Mouse (Mus musculus): ENCODE results near the gene Syce2. TPM values are rescaled to one million over a fixed set of nuclear protein-coding genes. Genes with fewer than 3 reads are reported as not detected.
A peak's percentile ranks its signal among the peaks of the same experiment; 100 is the strongest.
"Not testable (repeated sequence)": the region's sequence is repeated elsewhere in the genome, so short reads cannot be mapped to it uniquely, and the experiment has no call there.

The Syce2 gene
- polyA plus RNA-seq (2014; fragmentation: Nextera tagmentation; extraction: Ambion mirVana), result 58.0 and 71.5 TPM in 2 replicates

DNA sequence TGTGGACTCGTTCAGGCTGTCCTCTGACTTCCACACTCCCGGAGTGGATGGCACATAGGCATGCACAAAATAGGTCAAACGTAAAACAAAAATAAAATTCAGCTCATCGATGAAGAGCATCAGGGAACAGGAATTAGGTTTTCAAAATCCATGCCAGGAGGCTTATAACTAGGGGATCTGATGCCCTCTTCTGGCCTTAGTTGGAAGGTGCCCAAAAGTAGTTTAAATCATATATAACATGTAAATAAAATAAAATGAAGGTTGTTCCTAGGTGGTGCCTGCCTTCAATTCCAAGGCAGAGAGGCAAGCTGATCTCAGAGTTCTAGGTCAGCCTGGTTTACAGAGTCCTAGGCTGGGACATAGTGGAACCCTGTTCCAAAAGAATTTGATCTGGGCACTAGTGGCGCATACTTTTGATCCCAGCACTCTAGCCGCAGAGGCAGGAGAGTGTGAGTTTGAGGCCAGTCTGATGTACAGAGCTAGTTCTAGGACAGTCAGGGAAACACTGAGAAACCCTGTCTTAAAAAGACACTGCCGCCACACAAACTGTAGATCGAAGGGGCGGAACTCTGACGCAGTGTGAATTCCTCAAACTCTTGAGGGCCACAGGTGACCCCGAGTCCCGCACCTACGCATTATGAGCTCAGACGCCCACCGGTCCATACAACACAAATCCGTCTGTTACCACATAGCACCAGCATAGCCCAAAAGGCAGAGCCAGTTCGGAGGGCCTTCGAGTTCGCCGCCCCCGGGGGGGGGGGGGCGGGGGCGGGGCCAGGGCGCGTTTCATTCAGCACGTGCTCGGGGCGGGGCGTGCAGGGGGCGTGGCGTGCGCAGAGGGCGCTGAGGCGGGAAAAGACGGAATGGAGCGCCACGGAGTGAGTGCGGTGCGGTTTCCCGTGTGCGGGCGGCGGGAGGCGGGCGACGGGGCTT lies at the start of gene Syce2:
TSS of gene Syce2 (plus strand) at position 736 of the 933 bp plus-strand sequence.
- no peaks in the 10 kb centered on the region for H3K27me3 ChIP-seq (replicated peaks; ENCODE audit: control insufficient read depth, insufficient read depth, low read length)
- DNase-seq (ENCODE audit: low spot score) (peak; percentile 66), ATAC-seq (peak; percentile 80)
- peak within 1 kb of the TSS; percentile 90 for H3K4me2 ChIP-seq (ENCODE audit: low read length)
- H3K36me3 ChIP-seq (ENCODE audit: control insufficient read depth, insufficient read depth, low read length), result peaks cover 38% of the 10 kb centered on the region
- H3K9ac ChIP-seq (ENCODE audit: low read length), result peak within 1 kb of the TSS; percentile 59
- no peaks in the 10 kb centered on the region for H3K9me3 ChIP-seq (replicated peaks; ENCODE audit: control insufficient read depth, low read length)
- H3K4me1 ChIP-seq (ENCODE audit: control insufficient read depth, insufficient read depth, low read length), result peaks cover 11% of the 10 kb centered on the region
- 16% methylated on average over 44 of the region's 46 CpGs for WGBS
- no peak within 1 kb of the TSS for H3K27ac ChIP-seq (ENCODE audit: low read depth, low read length)
- H3K4me3 ChIP-seq (ENCODE audit: low read depth, low read length), result peak within 1 kb of the TSS; percentile 38

- ATAC-seq (no peak), DNase-seq (ENCODE audit: low spot score) (no peak)
- no peaks in the 10 kb centered on the region for H3K9me3 ChIP-seq (replicated peaks; ENCODE audit: control insufficient read depth, low read length)
- peak within 1 kb of the TSS; percentile 53 for H3K4me2 ChIP-seq (ENCODE audit: low read length)
- no peak within 1 kb of the TSS for H3K27ac ChIP-seq (ENCODE audit: low read depth, low read length)
- no peaks in the 10 kb centered on the region for H3K36me3 ChIP-seq (ENCODE audit: control insufficient read depth, insufficient read depth, low read length)
- 43% methylated on average over 3 of the region's 3 CpGs for WGBS
- H3K4me1 ChIP-seq (ENCODE audit: control insufficient read depth, insufficient read depth, low read length), result 0 out of 2 replicates have a peak, but pooled peaks cover 3% of the 10 kb centered on the region
- H3K27me3 ChIP-seq (replicated peaks; ENCODE audit: control insufficient read depth, insufficient read depth, low read length), result no peaks in the 10 kb centered on the region
- no peak within 1 kb of the TSS for H3K4me3 ChIP-seq (ENCODE audit: low read depth, low read length)
- H3K9ac ChIP-seq (ENCODE audit: low read length), result no peak within 1 kb of the TSS
Measured at GRCm38 (mm10) chr8:84822723-84823122, 49.2 kb upstream of the Syce2 start, which contains the start of gene Dand5. Dand5 (minus strand) TSS chr8:84822823.

DNA sequence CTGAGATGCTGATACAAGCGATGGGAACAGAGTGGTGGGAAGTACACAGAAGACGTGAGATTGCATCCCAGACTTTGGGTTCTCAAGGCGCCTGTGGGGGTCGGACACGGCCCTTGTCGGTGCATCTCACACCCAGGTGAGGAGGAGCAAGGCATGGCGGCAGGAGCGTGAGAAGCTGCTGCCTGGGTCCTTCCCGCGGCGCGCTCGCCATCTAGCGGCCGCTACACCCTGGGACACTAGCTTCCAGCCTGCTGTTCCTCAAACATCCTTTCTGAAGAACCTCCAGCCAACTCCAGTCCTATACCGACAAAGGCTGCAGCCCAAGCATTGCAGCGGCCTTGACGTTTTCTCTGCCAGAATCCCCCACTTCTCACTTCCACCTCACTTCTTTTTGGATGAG lies 48.3 kb upstream of the Syce2 start:
- no peaks in the 10 kb centered on the region for H3K9me3 ChIP-seq (replicated peaks; ENCODE audit: control insufficient read depth, low read length)
- no peak overlapping the region for H3K27ac ChIP-seq (ENCODE audit: low read depth, low read length)
- under 1% methylated on average over 15 of the region's 18 CpGs for WGBS
- DNase-seq (ENCODE audit: low spot score), result peak; percentile 89
- no peaks in the 10 kb centered on the region for H3K27me3 ChIP-seq (replicated peaks; ENCODE audit: control insufficient read depth, insufficient read depth, low read length)
- no peak overlapping the region for H3K9ac ChIP-seq (ENCODE audit: low read length)
- H3K36me3 ChIP-seq (ENCODE audit: control insufficient read depth, insufficient read depth, low read length), result no peaks in the 10 kb centered on the region
- ATAC-seq, result peak; percentile 88
- H3K4me1 ChIP-seq (ENCODE audit: control insufficient read depth, insufficient read depth, low read length), result 0 out of 2 replicates have a peak, but pooled peaks cover 3% of the 10 kb centered on the region
- peak overlapping the region; percentile 53 for H3K4me2 ChIP-seq (ENCODE audit: low read length)
- H3K4me3 ChIP-seq (ENCODE audit: low read depth, low read length), result no peak overlapping the region

DNA sequence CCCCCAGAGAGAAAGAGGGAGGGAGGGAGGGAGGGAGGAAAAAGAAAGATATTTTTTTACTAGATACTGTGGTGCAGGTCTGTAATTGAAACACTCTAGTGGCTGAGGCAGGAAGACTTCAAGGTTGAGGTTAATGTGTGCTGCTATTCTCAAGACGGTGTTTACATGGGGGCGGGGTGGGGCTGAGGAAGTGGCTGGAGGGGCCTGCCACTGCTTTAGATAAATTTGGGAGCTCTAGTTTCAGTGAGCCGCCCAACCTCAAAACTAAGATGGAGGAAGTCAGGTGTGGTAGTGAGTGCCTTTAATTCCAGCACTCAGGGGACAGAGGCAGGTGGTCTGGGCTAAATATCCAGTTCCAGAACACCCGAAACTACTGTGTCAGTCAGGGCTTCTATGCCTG lies 46.3 kb upstream of the Syce2 start:
- H3K4me1 ChIP-seq (ENCODE audit: control insufficient read depth, insufficient read depth, low read length), result 0 out of 2 replicates have a peak, but pooled peaks cover 3% of the 10 kb centered on the region
- H3K9ac ChIP-seq (ENCODE audit: low read length), result no peak overlapping the region
- no peaks in the 10 kb centered on the region for H3K36me3 ChIP-seq (ENCODE audit: control insufficient read depth, insufficient read depth, low read length)
- WGBS, result 86% methylated on average over 4 of the region's 4 CpGs
- no peak for DNase-seq (ENCODE audit: low spot score)
- H3K4me3 ChIP-seq (ENCODE audit: low read depth, low read length), result no peak overlapping the region
- no peak overlapping the region for H3K27ac ChIP-seq (ENCODE audit: low read depth, low read length)
- no peak overlapping the region for H3K4me2 ChIP-seq (ENCODE audit: low read length)
- no peaks in the 10 kb centered on the region for H3K27me3 ChIP-seq (replicated peaks; ENCODE audit: control insufficient read depth, insufficient read depth, low read length)
- no peaks in the 10 kb centered on the region for H3K9me3 ChIP-seq (replicated peaks; ENCODE audit: control insufficient read depth, low read length)
- ATAC-seq, result no peak

DNA sequence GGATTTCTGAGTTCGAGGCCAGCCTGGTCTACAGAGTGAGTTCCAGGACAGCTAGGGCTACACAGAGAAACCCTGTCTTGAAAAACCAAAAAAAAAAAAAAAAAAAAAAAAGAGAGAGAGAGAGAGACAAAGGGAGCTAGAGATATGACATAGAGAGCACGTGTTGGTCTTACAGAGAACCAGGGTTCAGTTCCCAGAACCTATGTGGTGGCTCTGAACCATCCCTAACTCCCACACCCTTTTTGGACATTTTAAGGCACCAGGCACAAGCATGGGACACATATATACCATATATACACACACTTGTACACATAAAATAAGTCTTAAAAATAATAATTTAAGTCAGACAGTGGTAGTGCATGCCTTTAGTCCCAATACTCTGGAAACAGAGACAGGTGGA lies 45.4 kb upstream of the Syce2 start:
- not testable (repeated sequence) for H3K4me2 ChIP-seq (ENCODE audit: low read length); ATAC-seq; H3K4me1 ChIP-seq (ENCODE audit: control insufficient read depth, insufficient read depth, low read length); H3K9me3 ChIP-seq (replicated peaks; ENCODE audit: control insufficient read depth, low read length); H3K27ac ChIP-seq (ENCODE audit: low read depth, low read length); H3K36me3 ChIP-seq (ENCODE audit: control insufficient read depth, insufficient read depth, low read length); DNase-seq (ENCODE audit: low spot score); H3K9ac ChIP-seq (ENCODE audit: low read length); H3K4me3 ChIP-seq (ENCODE audit: low read depth, low read length); H3K27me3 ChIP-seq (replicated peaks; ENCODE audit: control insufficient read depth, insufficient read depth, low read length)
- WGBS, result 88% methylated on average over 2 of the region's 2 CpGs

DNA sequence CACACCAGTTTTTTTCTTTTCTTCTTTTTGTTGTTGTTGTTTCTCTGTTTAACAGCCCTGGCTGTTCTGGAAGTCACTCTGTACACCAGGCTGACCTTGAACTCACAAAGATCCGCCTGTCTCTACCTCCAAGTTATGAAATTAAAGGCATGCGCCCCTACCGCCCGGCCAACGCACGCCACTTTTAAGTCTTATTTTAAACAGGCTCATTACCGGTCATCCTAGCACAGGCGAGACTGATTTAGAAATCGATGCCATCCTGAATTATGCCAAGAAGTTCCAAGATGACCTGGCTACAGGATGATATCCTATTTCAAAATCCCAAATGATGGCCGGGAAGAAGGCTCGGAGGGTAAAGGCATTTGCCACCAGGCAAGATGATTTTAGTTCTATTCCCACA lies 40.4 kb upstream of the Syce2 start, which contains the start of gene Gadd45gip1:
TSS of gene Gadd45gip1 (plus strand) at position 33 of the 400 bp plus-strand sequence.
- H3K4me3 ChIP-seq (ENCODE audit: low read depth, low read length), result peak within 1 kb of the TSS; percentile 90
- WGBS, result 90% methylated on average over 11 of the region's 11 CpGs
- peak within 1 kb of the TSS; percentile 95 for H3K27ac ChIP-seq (ENCODE audit: low read depth, low read length)
- no peak for DNase-seq (ENCODE audit: low spot score)
- H3K36me3 ChIP-seq (ENCODE audit: control insufficient read depth, insufficient read depth, low read length), result peaks cover 27% of the 10 kb centered on the region
- H3K9me3 ChIP-seq (replicated peaks; ENCODE audit: control insufficient read depth, low read length), result no peaks in the 10 kb centered on the region
- ATAC-seq, result no peak
- H3K4me2 ChIP-seq (ENCODE audit: low read length), result peak within 1 kb of the TSS; percentile 67
- H3K9ac ChIP-seq (ENCODE audit: low read length), result peak within 1 kb of the TSS; percentile 97
- H3K4me1 ChIP-seq (ENCODE audit: control insufficient read depth, insufficient read depth, low read length), result peaks cover 22% of the 10 kb centered on the region
- H3K27me3 ChIP-seq (replicated peaks; ENCODE audit: control insufficient read depth, insufficient read depth, low read length), result no peaks in the 10 kb centered on the region

- WGBS, result 1% methylated on average over 59 of the region's 59 CpGs
- peak overlapping the region; percentile 95 for H3K27ac ChIP-seq (ENCODE audit: low read depth, low read length)
- H3K9me3 ChIP-seq (replicated peaks; ENCODE audit: control insufficient read depth, low read length), result no peaks in the 10 kb centered on the region
- peaks cover 22% of the 10 kb centered on the region for H3K4me1 ChIP-seq (ENCODE audit: control insufficient read depth, insufficient read depth, low read length)
- peak overlapping the region; percentile 97 for H3K9ac ChIP-seq (ENCODE audit: low read length)
- ATAC-seq (peak; percentile 64), DNase-seq (ENCODE audit: low spot score) (peak; percentile 80)
- H3K4me3 ChIP-seq (ENCODE audit: low read depth, low read length), result peak overlapping the region; percentile 90
- peaks cover 34% of the 10 kb centered on the region for H3K36me3 ChIP-seq (ENCODE audit: control insufficient read depth, insufficient read depth, low read length)
- H3K4me2 ChIP-seq (ENCODE audit: low read length), result peak overlapping the region; percentile 67
- no peaks in the 10 kb centered on the region for H3K27me3 ChIP-seq (replicated peaks; ENCODE audit: control insufficient read depth, insufficient read depth, low read length)
Measured at GRCm38 (mm10) chr8:84832034-84832717, 39.7 kb upstream of the Syce2 start.

DNA sequence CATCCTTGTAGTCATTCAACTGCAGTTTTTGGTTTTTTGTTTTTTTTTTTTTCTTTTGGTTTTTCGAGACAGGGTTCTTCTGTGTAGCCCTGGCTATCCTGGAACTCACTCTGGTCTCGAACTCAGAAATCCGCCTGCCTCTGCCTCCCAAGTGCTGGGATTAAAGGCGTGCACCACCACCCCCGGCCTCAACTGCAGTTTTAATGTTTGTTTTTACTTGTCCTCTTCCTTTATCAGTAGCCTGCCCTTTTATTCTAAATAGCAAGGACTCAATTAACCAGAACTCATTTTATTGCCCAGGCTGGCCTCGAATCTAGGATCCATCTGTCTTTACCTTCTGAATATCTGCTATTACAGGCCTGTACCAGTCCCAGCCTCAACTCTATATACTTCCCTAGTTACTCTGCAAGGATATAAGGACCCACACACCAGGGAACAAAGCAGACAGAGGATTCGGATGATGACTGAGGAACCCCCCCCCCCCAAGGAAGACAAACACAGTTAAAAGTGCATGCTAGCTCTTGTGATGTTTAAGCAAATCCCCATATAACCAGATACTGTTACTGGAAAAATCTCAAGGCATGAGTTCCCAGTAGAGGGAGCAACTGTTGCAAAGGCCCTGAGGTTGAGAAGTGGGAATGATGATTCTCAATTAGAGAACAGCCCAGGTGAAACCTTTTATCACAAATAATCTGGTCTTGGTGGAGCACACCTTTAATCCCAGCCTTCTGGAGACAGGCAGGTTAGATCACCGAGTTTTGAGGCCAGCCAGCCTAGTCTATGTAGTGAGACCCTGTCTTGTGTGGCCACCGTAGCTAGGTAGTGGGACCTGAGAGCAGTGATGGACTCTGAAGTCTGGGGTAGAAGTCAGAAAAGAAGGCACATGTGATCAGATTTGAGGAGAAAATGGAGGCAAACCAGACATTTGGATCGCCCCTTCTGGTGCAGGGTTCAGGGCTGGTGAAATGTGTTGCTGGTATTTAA lies 38.9 kb upstream of the Syce2 start:
- Histone ChIP-seq H3K9me3 (replicated peaks; ENCODE audit: control insufficient read depth, low read length) (no peaks in the 10 kb centered on the region), H3K9ac (ENCODE audit: low read length) (peak overlapping the region; percentile 97), H3K27me3 (replicated peaks; ENCODE audit: control insufficient read depth, insufficient read depth, low read length) (no peaks in the 10 kb centered on the region), H3K4me2 (ENCODE audit: low read length) (peak overlapping the region; percentile 67), H3K4me1 (ENCODE audit: control insufficient read depth, insufficient read depth, low read length) (peaks cover 22% of the 10 kb centered on the region), H3K4me3 (ENCODE audit: low read depth, low read length) (peak overlapping the region; percentile 90), H3K27ac (ENCODE audit: low read depth, low read length) (peak overlapping the region; percentile 95), H3K36me3 (ENCODE audit: control insufficient read depth, insufficient read depth, low read length) (peaks cover 42% of the 10 kb centered on the region)
- ATAC-seq (no peak), DNase-seq (ENCODE audit: low spot score) (peak; percentile 27)
- 70% methylated on average over 10 of the region's 10 CpGs for WGBS

Data from forebrain, embryonic 14.5 days (tissue).